Mouse (Mus musculus) ES-E14 (cell line): Measurements from ENCODE around the gene Prss23.

Experiments used
- CHD2 ChIP-seq: IDR thresholded peaks from 2 replicates; pipeline ENCODE4 v1.6.1; 2014; ENCODE audit warnings: mild to moderate bottlenecking, low read depth, low read length, inconsistent platforms
- ZC3H11A ChIP-seq: IDR thresholded peaks from 2 replicates; pipeline ENCODE4 v1.6.1; 2012; ENCODE audit warnings: low read depth, mild to moderate bottlenecking, inconsistent platforms, low read length, borderline replicate concordance
- ZNF384 ChIP-seq: IDR thresholded peaks from 2 replicates; pipeline ENCODE4 v1.6.1; 2012; ENCODE audit warnings: low read depth, low read length, inconsistent platforms

DNA sequence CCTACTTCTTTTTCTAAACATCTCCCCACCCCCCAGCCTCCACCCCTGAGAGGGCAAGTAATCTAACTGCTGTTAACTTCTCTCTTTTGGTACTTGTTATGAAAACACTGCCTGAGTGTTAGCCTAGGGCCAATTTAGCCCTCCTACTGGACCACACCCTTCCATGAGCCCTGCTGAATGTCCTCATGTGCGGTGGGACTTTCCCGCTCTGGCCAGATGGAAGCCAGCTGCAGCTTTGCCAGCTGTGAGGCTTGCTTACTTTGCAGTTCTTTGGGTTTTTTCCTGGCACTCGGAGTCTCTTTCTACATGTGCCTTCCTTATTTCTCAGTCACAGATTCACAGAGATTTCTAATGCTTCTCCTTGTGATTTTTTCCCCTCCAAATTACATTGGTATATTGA, 45.3 kb downstream of the Prss23 start:
- TF ChIP-seq ZC3H11A, result no peak
- no peak for TF ChIP-seq CHD2
- TF ChIP-seq ZNF384, result no peak
